Mouse (Mus musculus) olfactory bulb, adult 2 months (tissue): ENCODE data around the gene Gfi1.

Experiments used
- CTCF ChIP-seq: fragments of 200-500 bp; IDR thresholded peaks from 2 replicates; pipeline ENCODE4 v1.5.1; 2012; ENCODE audit warnings: low read depth, mild to moderate bottlenecking, low read length, moderate library complexity; ENCODE audit not compliant: insufficient read depth
- POLR2A ChIP-seq: fragments of 200-500 bp; IDR thresholded peaks from 2 replicates; pipeline ENCODE4 v1.6.1; 2012; ENCODE audit warnings: mild to moderate bottlenecking, low read depth, low read length, moderate library complexity; ENCODE audit not compliant: insufficient read depth

- no peak for TF ChIP-seq CTCF
- no peak for TF ChIP-seq POLR2A
Measured at GRCm38 (mm10) chr5:107711689-107712088, 14.1 kb downstream of the Gfi1 start.
